Mouse (Mus musculus) bone marrow macrophage, adult 2 months (primary cell): Measurements from ENCODE around the gene Acvr1b. TPM values are rescaled to one million over a fixed set of nuclear protein-coding genes. Genes with fewer than 3 reads are reported as not detected.

Experiments used
- H3K27ac ChIP-seq: 2 replicates; pipeline ENCODE4 v1.5.1; 2012; ENCODE audit warnings: low read depth, low read length; ENCODE audit not compliant: insufficient read depth
- H3K4me1 ChIP-seq: 2 replicates; pipeline ENCODE4 v1.6.1; 2012; ENCODE audit warnings: low read length; ENCODE audit not compliant: control insufficient read depth, insufficient read depth
- H3K4me3 ChIP-seq: 2 replicates; pipeline ENCODE4 v1.5.1; 2012; ENCODE audit warnings: mild to moderate bottlenecking, low read length, moderate library complexity; ENCODE audit not compliant: insufficient read depth
- CTCF ChIP-seq: IDR thresholded peaks from 2 replicates; pipeline ENCODE4 v1.5.1; 2012; ENCODE audit warnings: low read depth, mild to moderate bottlenecking, low read length, moderate library complexity
- POLR2A ChIP-seq: IDR thresholded peaks from 2 replicates; pipeline ENCODE4 v1.6.1; 2012; ENCODE audit warnings: mild to moderate bottlenecking, low read depth, low read length, borderline replicate concordance
- polyA plus RNA-seq: library from polyadenylated mRNA; stranded (reverse); fragments of >200 nt; gene quantifications from 2 replicates; pipeline ENCODE4 v1.2.4, GENCODE M21; 2012; ENCODE audit not compliant: missing spikeins, insufficient read depth, insufficient read length

Gene Acvr1b
- polyA plus RNA-seq, 1 experiment = 22.3 TPM

DNA sequence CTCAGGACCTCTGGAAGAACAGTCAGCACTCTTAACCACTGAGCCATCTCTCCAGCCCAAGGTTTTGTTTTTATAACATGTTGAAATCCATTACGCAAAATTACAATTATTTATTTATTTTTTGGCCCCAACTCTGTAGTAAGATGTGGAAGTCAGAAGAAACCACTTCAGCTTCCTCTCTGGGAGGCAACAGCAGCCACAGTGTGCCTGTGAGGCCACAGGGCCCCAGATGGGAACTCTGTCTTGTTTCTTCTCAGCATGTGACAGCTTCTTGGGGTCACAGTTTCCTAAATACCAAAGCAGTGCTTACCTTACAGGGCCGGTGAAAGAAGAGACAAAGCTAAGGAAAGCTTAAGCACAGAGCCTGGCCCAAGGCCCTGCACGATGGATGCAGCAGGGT is 70.1 kb downstream of the Acvr1b start:
- Histone ChIP-seq H3K4me1 (peaks cover 41% of the 10 kb centered on the region), H3K27ac (peak overlapping the region; percentile 73), H3K4me3 (no peak overlapping the region)
- TF ChIP-seq CTCF (no peak), POLR2A (no peak)

DNA sequence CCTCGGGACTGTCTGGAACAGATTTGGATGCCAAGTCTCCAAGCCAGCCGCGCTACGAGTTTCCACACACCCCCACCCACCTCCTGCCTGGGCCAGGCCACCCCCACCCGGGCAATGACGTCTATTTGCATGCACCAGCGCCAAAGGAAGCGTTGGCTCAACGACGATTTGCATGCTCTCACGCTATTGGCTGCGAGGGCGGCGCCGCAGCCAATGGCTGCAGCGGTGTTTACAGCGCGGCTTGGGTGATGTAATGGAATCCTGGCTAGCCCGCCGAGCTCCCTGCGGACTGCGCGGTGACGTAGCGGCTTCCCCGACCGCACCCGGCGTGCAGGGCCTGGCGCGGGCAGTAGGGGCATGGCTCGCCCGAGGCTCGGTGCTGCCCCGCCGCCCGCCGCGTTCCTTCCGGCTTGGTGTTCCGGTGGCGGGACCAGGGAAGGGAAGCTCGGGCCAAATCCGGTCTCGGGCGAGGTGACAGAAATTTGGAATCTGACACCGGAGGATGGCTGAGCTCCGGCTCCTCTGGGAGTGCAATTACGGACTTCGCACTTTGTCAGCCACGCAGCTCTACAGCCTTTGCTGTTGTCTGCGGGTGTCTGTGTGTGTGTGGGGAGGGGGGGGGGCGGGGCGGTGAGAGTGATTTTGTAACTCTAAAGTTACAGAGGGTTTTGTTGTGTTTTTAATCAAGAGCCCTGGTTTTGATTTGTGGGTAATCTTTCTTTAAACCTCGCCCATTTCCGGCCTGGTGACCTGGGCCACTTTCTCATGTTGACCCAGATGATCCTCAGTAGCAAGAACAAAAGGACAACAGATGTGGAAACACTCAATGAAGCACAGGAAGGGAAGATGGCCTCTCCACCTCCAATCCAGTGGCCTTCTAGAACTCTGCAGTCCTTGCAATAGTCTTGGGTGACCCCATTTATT is 72.6 kb downstream of the Acvr1b start:
- Histone ChIP-seq H3K4me1 (peaks cover 40% of the 10 kb centered on the region), H3K27ac (peak overlapping the region; percentile 81), H3K4me3 (peak overlapping the region; percentile 45)
- TF ChIP-seq CTCF (no peak), POLR2A (no peak)

DNA sequence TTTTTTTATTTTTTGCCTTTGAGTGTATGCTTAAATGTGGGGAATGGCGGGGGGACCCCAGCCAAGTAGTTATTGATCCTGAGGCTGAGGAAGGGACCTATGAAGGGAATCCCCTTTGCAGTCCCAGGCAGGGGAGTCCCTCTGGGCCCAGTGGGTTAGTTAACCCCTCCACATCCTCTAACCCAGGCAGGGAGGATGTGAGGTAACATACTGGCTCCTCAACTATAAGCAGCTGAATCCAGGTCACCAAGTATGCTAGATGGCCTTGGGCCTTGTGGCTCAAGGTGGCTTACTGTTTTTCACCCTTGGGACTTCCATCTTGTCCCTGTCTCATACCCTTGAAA is 73.3 kb downstream of the Acvr1b start:
- H3K4me1 ChIP-seq = peaks cover 43% of the 10 kb centered on the region
- H3K27ac ChIP-seq = peak overlapping the region; percentile 81
- H3K4me3 ChIP-seq = no peak overlapping the region
- TF ChIP-seq CTCF (no peak), POLR2A (no peak)

DNA sequence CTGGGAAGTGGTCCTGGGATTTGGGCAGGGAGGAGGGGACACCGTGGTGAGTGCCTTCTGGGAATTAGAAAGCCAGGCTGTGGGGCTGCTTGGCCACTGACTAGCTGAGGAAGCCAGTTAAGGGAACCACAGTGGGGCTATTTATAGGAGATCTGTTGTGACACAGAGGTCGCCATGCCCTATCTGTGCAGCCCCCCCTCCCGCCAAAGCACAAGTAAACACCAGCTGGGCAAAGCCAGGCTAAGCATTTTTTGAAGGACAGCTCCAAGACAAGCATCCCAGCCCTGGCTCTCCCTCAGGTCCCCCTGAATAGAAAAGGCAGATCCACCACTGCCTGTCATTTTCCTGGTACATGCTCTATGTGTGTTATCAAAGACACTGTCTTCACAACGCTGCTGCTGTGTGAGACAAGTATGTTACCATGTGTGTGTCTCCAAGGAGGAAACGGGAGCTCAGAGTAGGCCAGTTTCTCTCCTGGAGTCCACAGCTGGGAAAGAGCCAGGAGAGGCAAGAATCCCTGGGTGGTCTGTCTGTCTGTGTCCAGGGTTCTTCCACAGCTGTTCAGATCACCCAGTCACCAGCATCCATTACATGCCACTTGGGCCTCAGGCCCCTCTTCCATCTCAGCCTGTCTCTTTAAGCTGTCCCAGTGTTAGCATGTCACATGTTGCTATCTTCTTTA is 74.3 kb downstream of the Acvr1b start:
- H3K4me3 ChIP-seq = no peak overlapping the region
- peaks cover 50% of the 10 kb centered on the region for H3K4me1 ChIP-seq
- no peak for TF ChIP-seq POLR2A
- no peak for TF ChIP-seq CTCF
- H3K27ac ChIP-seq = peak overlapping the region; percentile 77

DNA sequence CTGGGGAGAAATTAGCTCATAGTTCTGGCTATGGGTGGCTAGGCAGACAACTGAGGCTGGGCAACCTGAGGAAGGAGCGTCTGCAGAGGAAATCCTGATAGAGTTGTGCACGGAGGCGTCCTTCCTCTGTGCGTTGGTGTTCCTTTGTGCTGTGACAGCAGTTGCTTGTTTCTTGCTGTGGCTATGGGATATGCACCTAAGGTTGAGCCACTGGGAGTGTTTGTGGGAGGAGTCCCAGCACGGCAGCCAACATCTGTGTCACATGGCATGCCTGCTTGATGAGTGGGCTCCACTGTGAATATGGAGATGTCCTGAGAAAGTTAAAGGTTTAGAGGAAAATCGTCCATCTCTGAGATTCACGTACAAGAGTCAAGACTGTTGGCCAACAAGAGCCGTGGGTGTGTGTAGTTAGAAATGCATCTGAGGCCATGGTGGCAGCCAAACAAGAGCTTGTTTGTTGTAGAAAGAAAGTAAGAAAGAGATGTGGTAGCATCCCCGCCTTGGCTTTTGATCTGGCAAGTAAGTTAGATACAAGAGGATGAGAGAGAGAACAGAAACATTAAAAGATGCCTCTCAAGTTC is 76.4 kb downstream of the Acvr1b start:
- peaks cover 48% of the 10 kb centered on the region for H3K4me1 ChIP-seq
- H3K27ac ChIP-seq = no peak overlapping the region
- no peak for TF ChIP-seq POLR2A
- TF ChIP-seq CTCF = no peak
- H3K4me3 ChIP-seq = no peak overlapping the region

DNA sequence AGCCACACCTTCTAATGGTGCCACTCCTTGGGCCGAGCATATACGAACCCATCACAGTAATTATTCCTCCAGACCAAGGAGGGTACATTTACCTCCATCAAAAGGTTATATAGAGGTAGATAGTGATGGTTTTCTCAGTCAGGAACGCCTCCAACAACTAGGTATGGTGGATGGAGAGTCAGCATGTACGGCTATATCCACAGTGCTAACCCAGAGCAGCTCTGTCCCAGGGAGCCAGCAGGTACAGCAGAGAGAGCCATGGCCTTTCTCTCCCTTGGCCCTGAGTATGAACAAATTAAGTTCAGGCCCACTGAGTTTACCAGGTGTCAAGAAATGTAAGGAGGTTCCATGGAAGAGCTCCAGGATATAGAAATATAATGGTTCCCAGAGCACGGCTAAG is 78.1 kb downstream of the Acvr1b start:
- Histone ChIP-seq H3K4me3 (no peak overlapping the region), H3K27ac (peak overlapping the region; percentile 74), H3K4me1 (peaks cover 57% of the 10 kb centered on the region)
- no peak for TF ChIP-seq POLR2A
- TF ChIP-seq CTCF = no peak

DNA sequence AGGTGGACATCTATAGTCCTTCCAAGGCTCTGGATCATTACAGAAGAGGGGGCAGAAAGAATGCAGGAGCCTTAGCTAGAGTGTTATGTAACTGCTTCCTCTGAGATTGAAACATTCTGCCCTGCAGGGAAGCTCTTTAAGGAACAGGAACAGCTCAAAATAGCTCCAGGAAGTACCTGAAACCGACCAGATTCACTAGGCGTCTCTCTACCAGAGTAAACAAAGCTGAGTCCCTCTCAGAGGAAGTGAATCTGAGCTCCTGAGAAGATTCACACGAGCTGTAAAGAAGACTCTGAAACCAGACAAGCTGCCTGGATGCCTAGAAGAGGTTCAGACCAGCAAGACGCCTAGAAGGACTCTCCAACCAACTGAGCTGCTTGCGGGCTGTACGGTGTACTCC is 78.7 kb downstream of the Acvr1b start:
- Histone ChIP-seq H3K27ac (peak overlapping the region; percentile 74), H3K4me1 (peaks cover 59% of the 10 kb centered on the region), H3K4me3 (no peak overlapping the region)
- TF ChIP-seq CTCF = no peak
- no peak for TF ChIP-seq POLR2A

DNA sequence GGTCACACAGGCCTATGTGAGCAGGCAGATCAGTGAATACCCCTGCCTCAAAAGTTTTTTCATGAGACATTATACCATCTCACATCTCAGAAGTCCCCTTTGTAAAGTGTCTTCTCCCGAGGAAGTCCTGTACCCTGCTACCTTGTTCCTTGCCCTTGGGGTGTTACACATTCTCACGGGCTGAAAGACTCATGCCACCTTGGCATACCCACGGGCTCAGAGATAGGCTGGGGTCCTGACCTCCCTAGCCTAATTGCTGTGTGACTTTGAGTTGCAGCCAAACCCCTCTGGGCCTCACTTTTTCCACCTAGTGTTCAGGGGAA is 79.7 kb downstream of the Acvr1b start:
- peaks cover 56% of the 10 kb centered on the region for H3K4me1 ChIP-seq
- no peak for TF ChIP-seq CTCF
- no peak for TF ChIP-seq POLR2A
- no peak overlapping the region for H3K27ac ChIP-seq
- H3K4me3 ChIP-seq = peak overlapping the region; percentile 68

DNA sequence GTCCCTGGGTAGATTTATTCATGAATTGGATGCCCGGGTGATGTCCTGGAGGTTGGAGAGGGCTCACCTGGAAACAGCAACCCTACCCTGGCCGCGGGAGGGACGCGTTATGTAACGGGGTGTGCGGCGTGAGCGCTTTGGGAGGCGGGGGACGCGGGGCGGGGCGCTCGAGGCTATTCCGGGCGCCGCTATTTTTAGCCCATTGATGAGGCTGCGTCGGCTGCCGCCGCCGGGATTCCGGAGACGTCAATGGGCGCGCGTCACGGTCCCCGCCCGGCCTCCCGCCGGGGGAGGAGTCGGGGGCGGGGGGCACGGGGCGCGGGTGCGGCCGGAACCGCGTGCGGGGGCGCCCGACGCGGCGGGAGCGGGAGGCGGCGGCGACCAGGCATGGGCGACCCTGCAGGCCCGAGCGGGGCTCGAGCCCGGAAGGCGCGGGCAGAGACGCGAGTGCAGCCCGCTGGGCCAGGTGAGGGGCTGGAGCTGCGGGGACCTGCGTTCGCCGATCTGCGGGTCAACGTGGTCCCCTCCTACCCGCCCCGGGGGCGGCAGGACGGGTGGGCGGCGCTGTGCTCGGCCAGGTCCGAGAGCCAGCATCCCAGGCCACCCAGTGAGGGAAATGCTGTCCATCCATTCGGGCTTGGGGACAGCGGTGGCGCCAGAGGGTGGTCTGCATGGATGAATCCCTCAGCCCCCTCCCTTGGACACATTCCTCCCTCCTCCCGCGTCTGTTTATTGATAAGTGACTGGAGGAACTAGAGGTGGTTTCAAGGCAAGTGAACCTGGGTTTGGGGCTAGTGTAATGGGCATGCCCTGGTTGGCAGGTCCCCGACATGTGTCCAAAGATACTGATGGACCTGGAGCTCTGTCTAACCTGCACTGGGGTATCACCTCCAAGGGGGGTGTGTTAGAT is 80.3 kb downstream of the Acvr1b start, which contains the start of gene Nr4a1:
TSS of gene Nr4a1 (plus strand) at position 384 of the 910 bp plus-strand sequence.
- TF ChIP-seq CTCF (peak; percentile 15; the same call in 1 of the 2 replicates), POLR2A (no peak)
- Histone ChIP-seq H3K4me1 (peaks cover 56% of the 10 kb centered on the region), H3K4me3 (peak within 1 kb of the TSS; percentile 68), H3K27ac (peak within 1 kb of the TSS; percentile 52)
